Mouse (Mus musculus): ENCODE data around the gene Ano1. TPM values are rescaled to one million over a fixed set of nuclear protein-coding genes. Genes with fewer than 3 reads are reported as not detected.

The Ano1 gene
- total RNA-seq, 4 experiments from 2014 or later: 21.7 to 34.5 (median 29.8) TPM

GRCm38 (mm10) chr7:144764537-144765282 lies 12.9 kb upstream of the Ano1 start:
- DNase-seq: no peak

- no peak for DNase-seq
Observed at GRCm38 (mm10) chr7:144764013-144764412, 12.2 kb upstream of the Ano1 start.

- DNase-seq: peak; percentile 14
Observed at GRCm38 (mm10) chr7:144762496-144763235, 10.9 kb upstream of the Ano1 start.

GRCm38 (mm10) chr7:144760228-144760627 lies 8.5 kb upstream of the Ano1 start:
- DNase-seq: no peak

GRCm38 (mm10) chr7:144759455-144759854 lies 7.7 kb upstream of the Ano1 start:
- no peak for DNase-seq

- DNase-seq: no peak
Observed at GRCm38 (mm10) chr7:144755511-144756378, 4.0 kb upstream of the Ano1 start.

GRCm38 (mm10) chr7:144754722-144755121 lies 2.9 kb upstream of the Ano1 start:
- DNase-seq: no peak

- DNase-seq: no peak
Observed at GRCm38 (mm10) chr7:144753657-144754031, 1.9 kb upstream of the Ano1 start.

GRCm38 (mm10) chr7:144752919-144753656 lies 1.3 kb upstream of the Ano1 start:
- no peak for DNase-seq

- no peak for DNase-seq
Observed at GRCm38 (mm10) chr7:144747756-144748155, 4.0 kb downstream of the Ano1 start.

GRCm38 (mm10) chr7:144746466-144746865 lies 5.3 kb downstream of the Ano1 start:
- no peak for DNase-seq

GRCm38 (mm10) chr7:144743874-144744273 lies 7.9 kb downstream of the Ano1 start:
- DNase-seq: no peak

GRCm38 (mm10) chr7:144740643-144741042 lies 11.1 kb downstream of the Ano1 start:
- DNase-seq: no peak

GRCm38 (mm10) chr7:144739810-144740209 lies 12.0 kb downstream of the Ano1 start:
- no peak for DNase-seq

- no peak for DNase-seq
Observed at GRCm38 (mm10) chr7:144738357-144738798, 13.4 kb downstream of the Ano1 start.

GRCm38 (mm10) chr7:144731897-144732291 lies 19.9 kb downstream of the Ano1 start:
- DNase-seq: peak; percentile 53

- no peak for DNase-seq
Observed at GRCm38 (mm10) chr7:144731182-144731896, 20.4 kb downstream of the Ano1 start.

GRCm38 (mm10) chr7:144724283-144724682 lies 27.5 kb downstream of the Ano1 start:
- no peak for DNase-seq

- no peak for DNase-seq
Observed at GRCm38 (mm10) chr7:144719956-144720355, 31.8 kb downstream of the Ano1 start.

GRCm38 (mm10) chr7:144717736-144718135 lies 34.0 kb downstream of the Ano1 start:
- DNase-seq: no peak

GRCm38 (mm10) chr7:144697870-144698269 lies 53.9 kb downstream of the Ano1 start:
- DNase-seq: no peak

All from adrenal gland, adult 8-10 months (tissue).